Mouse (Mus musculus): ENCODE data around the gene Mrpl20. TPM values are rescaled to one million over a fixed set of nuclear protein-coding genes. Genes with fewer than 3 reads are reported as not detected.

Mrpl20 gene
- polyA plus RNA-seq, 1 experiment from 2014 or later, result 212 TPM

- peak overlapping the region; percentile 81 for H3K9ac ChIP-seq (ENCODE audit: low read depth, low read length)
- peak overlapping the region; percentile 87 for H3K4me2 ChIP-seq (replicated peaks; ENCODE audit: low read depth)
- no peaks in the 10 kb centered on the region for H3K27me3 ChIP-seq (replicated peaks; ENCODE audit: control insufficient read depth, insufficient read depth, low read length)
- no peak for TF ChIP-seq CTCF (IDR thresholded peaks at IDR 0.05; ENCODE audit: low read depth)
- H3K36me3 ChIP-seq (ENCODE audit: control insufficient read depth, insufficient read depth), result 0 out of 2 replicates have a peak, but pooled peaks cover 13% of the 10 kb centered on the region
- no peaks in the 10 kb centered on the region for H3K9me3 ChIP-seq (ENCODE audit: control insufficient read depth)
- peak overlapping the region; percentile 88 for H3K4me3 ChIP-seq (ENCODE audit: low read depth, low read length)
- 0 out of 2 replicates have a peak, but pooled peaks cover 3% of the 10 kb centered on the region for H3K4me1 ChIP-seq (replicated peaks; ENCODE audit: control insufficient read depth, insufficient read depth, low read length)
- ATAC-seq, result peak; percentile 12
- WGBS, result 1% methylated on average over 25 of the region's 25 CpGs
- peak overlapping the region; percentile 84 for H3K27ac ChIP-seq (ENCODE audit: low read depth, low read length)
These were observed 29.2 kb downstream of the Mrpl20 start for GRCm38 (mm10) chr4:155831831-155832230.

DNA sequence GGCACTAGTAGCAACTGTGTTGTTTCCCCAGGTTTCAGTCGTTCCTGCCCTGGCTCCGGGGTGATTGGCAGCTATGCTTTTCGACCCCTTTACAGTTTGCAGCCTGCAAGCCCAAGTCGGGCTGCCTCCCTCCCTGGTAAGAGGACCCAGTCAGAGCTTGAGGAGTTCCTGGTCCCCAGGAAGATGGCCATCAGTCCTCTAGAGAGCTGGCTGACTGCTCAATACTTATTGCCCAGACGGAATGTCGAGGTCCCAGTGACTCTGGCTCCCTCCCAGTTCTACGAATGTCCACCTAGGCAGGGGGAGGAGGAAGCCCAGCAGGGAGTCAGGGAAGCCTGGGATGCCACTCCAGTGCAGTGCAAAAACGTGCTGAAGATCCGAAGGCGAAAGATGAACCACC is 29.6 kb downstream of the Mrpl20 start:
- Histone ChIP-seq H3K36me3 (ENCODE audit: control insufficient read depth, insufficient read depth) (0 out of 2 replicates have a peak, but pooled peaks cover 13% of the 10 kb centered on the region), H3K9ac (ENCODE audit: low read depth, low read length) (peak overlapping the region; percentile 81), H3K27ac (ENCODE audit: low read depth, low read length) (peak overlapping the region; percentile 84; the same call in 1 of the 2 replicates), H3K4me1 (replicated peaks; ENCODE audit: control insufficient read depth, insufficient read depth, low read length) (0 out of 2 replicates have a peak, but pooled peaks cover 3% of the 10 kb centered on the region), H3K9me3 (ENCODE audit: control insufficient read depth) (no peaks in the 10 kb centered on the region), H3K27me3 (replicated peaks; ENCODE audit: control insufficient read depth, insufficient read depth, low read length) (no peaks in the 10 kb centered on the region), H3K4me2 (replicated peaks; ENCODE audit: low read depth) (peak overlapping the region; percentile 87), H3K4me3 (ENCODE audit: low read depth, low read length) (peak overlapping the region; percentile 88)
- ATAC-seq, result no peak
- 42% methylated on average over 10 of the region's 10 CpGs for WGBS
- no peak for TF ChIP-seq CTCF (IDR thresholded peaks at IDR 0.05; ENCODE audit: low read depth)

DNA sequence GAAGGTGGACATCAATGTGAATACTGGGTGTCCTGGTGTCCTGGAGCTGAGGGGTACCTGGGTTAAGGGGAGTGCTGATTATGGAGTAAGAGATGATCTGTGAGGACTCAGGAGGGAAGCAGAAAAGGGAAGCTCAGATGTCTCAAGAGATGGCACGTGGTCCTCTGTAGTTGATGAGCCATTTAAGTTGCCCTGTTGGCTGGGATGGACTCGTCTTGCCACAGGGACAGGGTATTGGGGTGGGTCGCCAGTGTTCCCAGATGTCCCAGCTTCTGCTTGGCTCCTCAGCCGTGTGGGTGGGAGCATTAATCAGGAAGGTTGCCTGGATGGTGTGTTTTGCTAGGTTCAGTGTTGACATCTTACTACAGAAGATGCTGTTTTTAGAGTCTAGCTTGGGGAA is 30.6 kb downstream of the Mrpl20 start:
- H3K27me3 ChIP-seq (replicated peaks; ENCODE audit: control insufficient read depth, insufficient read depth, low read length), result no peaks in the 10 kb centered on the region
- H3K4me1 ChIP-seq (replicated peaks; ENCODE audit: control insufficient read depth, insufficient read depth, low read length), result 0 out of 2 replicates have a peak, but pooled peaks cover 3% of the 10 kb centered on the region
- H3K4me3 ChIP-seq (ENCODE audit: low read depth, low read length), result no peak overlapping the region
- H3K36me3 ChIP-seq (ENCODE audit: control insufficient read depth, insufficient read depth), result 0 out of 2 replicates have a peak, but pooled peaks cover 5% of the 10 kb centered on the region
- H3K9me3 ChIP-seq (ENCODE audit: control insufficient read depth), result no peaks in the 10 kb centered on the region
- 0 out of 2 replicates have a peak overlapping the region, but pooled peaks have one; percentile 87 for H3K4me2 ChIP-seq (replicated peaks; ENCODE audit: low read depth)
- no peak overlapping the region for H3K27ac ChIP-seq (ENCODE audit: low read depth, low read length)
- no peak for ATAC-seq
- no peak overlapping the region for H3K9ac ChIP-seq (ENCODE audit: low read depth, low read length)
- 88% methylated on average over 4 of the region's 4 CpGs for WGBS
- no peak for TF ChIP-seq CTCF (IDR thresholded peaks at IDR 0.05; ENCODE audit: low read depth)

GRCm38 (mm10) chr4:155833836-155834235 is 31.2 kb downstream of the Mrpl20 start:
- 0 out of 2 replicates have a peak, but pooled peaks cover 3% of the 10 kb centered on the region for H3K4me1 ChIP-seq (replicated peaks; ENCODE audit: control insufficient read depth, insufficient read depth, low read length)
- 32% methylated on average over 2 of the region's 2 CpGs for WGBS
- H3K27me3 ChIP-seq (replicated peaks; ENCODE audit: control insufficient read depth, insufficient read depth, low read length), result no peaks in the 10 kb centered on the region
- H3K27ac ChIP-seq (ENCODE audit: low read depth, low read length), result no peak overlapping the region
- H3K4me2 ChIP-seq (replicated peaks; ENCODE audit: low read depth), result no peak overlapping the region
- no peaks in the 10 kb centered on the region for H3K9me3 ChIP-seq (ENCODE audit: control insufficient read depth)
- no peak overlapping the region for H3K9ac ChIP-seq (ENCODE audit: low read depth, low read length)
- H3K36me3 ChIP-seq (ENCODE audit: control insufficient read depth, insufficient read depth), result no peaks in the 10 kb centered on the region
- H3K4me3 ChIP-seq (ENCODE audit: low read depth, low read length), result no peak overlapping the region
- no peak; the same call in 1 of the 2 replicates for ATAC-seq
- peak; percentile 89 for TF ChIP-seq CTCF (IDR thresholded peaks at IDR 0.05; ENCODE audit: low read depth)

DNA sequence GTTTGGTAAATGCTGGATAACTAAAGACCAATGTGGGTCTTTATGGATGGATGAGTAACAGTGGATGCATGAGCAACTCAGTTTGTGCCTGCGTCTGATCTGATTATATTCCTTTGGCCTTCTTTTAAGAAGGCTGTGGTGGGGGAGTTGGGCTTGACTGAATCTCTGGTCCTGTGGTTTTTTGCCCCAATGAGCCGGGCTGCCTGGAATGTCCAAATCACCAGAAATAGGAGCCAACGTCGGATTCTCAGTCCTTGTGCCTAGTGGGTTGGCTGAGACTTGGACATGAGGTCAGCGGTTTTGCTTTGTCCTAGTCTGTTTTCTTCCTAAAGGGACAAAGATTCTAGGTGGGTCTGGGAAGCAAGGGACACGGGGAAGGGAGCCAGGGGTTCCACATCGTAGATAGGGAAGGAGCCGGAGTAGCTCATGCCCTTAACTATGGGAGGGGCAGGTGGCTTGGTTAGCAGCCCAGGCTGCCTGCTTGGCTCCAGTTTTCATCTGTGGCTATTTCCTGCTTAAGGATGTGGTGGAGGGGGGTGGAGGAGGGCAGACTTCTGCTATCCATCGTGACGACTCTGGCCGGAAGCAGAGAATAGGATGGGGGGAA is 34.8 kb downstream of the Mrpl20 start:
- Histone ChIP-seq H3K4me2 (replicated peaks; ENCODE audit: low read depth) (no peak overlapping the region), H3K27me3 (replicated peaks; ENCODE audit: control insufficient read depth, insufficient read depth, low read length) (no peaks in the 10 kb centered on the region), H3K36me3 (ENCODE audit: control insufficient read depth, insufficient read depth) (peaks cover 5% of the 10 kb centered on the region; the same call in 1 of the 2 replicates), H3K9ac (ENCODE audit: low read depth, low read length) (no peak overlapping the region), H3K4me3 (ENCODE audit: low read depth, low read length) (no peak overlapping the region), H3K9me3 (ENCODE audit: control insufficient read depth) (no peaks in the 10 kb centered on the region), H3K27ac (ENCODE audit: low read depth, low read length) (peak overlapping the region; percentile 74), H3K4me1 (replicated peaks; ENCODE audit: control insufficient read depth, insufficient read depth, low read length) (no peaks in the 10 kb centered on the region)
- no peak for ATAC-seq
- no peak for TF ChIP-seq CTCF (IDR thresholded peaks at IDR 0.05; ENCODE audit: low read depth)
- WGBS, result 57% methylated on average over 11 of the region's 11 CpGs

- ATAC-seq, result no peak
- Histone ChIP-seq H3K4me3 (ENCODE audit: low read depth, low read length) (no peak overlapping the region), H3K9me3 (ENCODE audit: control insufficient read depth) (no peaks in the 10 kb centered on the region), H3K4me2 (replicated peaks; ENCODE audit: low read depth) (no peak overlapping the region; the same call in 1 of the 2 replicates), H3K4me1 (replicated peaks; ENCODE audit: control insufficient read depth, insufficient read depth, low read length) (no peaks in the 10 kb centered on the region), H3K27me3 (replicated peaks; ENCODE audit: control insufficient read depth, insufficient read depth, low read length) (no peaks in the 10 kb centered on the region), H3K36me3 (ENCODE audit: control insufficient read depth, insufficient read depth) (peaks cover 9% of the 10 kb centered on the region; the same call in 1 of the 2 replicates), H3K27ac (ENCODE audit: low read depth, low read length) (peak overlapping the region; percentile 74), H3K9ac (ENCODE audit: low read depth, low read length) (no peak overlapping the region)
- WGBS, result 52% methylated on average over 8 of the region's 8 CpGs
- TF ChIP-seq CTCF (IDR thresholded peaks at IDR 0.05; ENCODE audit: low read depth), result no peak
These were observed 35.8 kb downstream of the Mrpl20 start for GRCm38 (mm10) chr4:155838187-155839153.
